34 mouse cellular contexts compared by ENCODE assay signal in the genomic region with DNA sequence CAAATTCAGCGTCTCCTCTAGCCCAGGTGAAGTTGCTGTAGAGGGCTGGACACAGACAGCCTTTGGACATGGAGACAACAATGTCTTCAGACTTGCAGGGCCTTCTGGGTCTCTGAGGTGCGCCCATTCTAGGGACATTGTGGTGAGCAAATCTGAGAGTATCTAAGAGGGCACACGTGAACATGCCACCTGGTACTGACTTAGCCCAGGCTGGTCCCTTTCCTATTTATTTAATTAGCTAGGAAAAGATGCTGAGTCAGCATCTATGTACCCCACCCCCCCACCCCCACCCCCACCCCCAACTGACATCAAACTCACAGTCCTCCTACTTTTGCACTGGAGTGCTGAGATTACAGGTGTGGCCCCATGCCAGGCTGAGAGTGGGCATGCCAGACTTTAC.
"Had no signal": no experiment of that assay in that cellular context is flagged by ENCODE, and none has a peak within 500 bp of the region (broad histone marks: within the 10 kb centered on the region; RNA-seq: fewer than 3 reads in every experiment).

No protein-coding gene starts in this region.

- H3K27ac ChIP-seq: heart, embryonic 10.5 days; heart, embryonic 13.5 days; heart, embryonic 15.5 days; hindbrain, embryonic 10.5 days; hindbrain, embryonic 12.5 days; hindbrain, embryonic 13.5 days; hindbrain, embryonic 14.5 days; hindbrain, embryonic 15.5 days; hindbrain, postnatal 0 days; intestine, embryonic 15.5 days; kidney, embryonic 15.5 days; kidney, postnatal 0 days; layer of hippocampus, adult 2 months; left cerebral cortex, adult 2 months had no signal

- H3K4me2 ChIP-seq: heart, embryonic 11.5 days; heart, embryonic 12.5 days; heart, embryonic 13.5 days; heart, embryonic 15.5 days; hindbrain, embryonic 12.5 days; hindbrain, embryonic 13.5 days; hindbrain, embryonic 14.5 days; hindbrain, embryonic 15.5 days; intestine, embryonic 15.5 days; kidney, embryonic 15.5 days had no signal

- H3K27me3 ChIP-seq: heart, embryonic 15.5 days; hindbrain, embryonic 15.5 days; intestine, embryonic 15.5 days; kidney, embryonic 15.5 days had no signal

- DNase-seq: heart, postnatal 10 days; heart, postnatal 14 days; heart, postnatal 36 days; kidney, adult 11 months; kidney, adult 18-20 months; kidney, adult 2 months; kidney, adult 8-10 months; kidney, adult 9 months; kidney, postnatal 10 days; kidney, postnatal 14 days; kidney, postnatal 25 days; kidney, postnatal 4 days; layer of hippocampus, adult 9-11 months; layer of hippocampus, postnatal 36 days had no signal

- H3K9ac ChIP-seq: heart, embryonic 12.5 days; heart, embryonic 13.5 days; heart, embryonic 15.5 days; hindbrain, embryonic 12.5 days; hindbrain, embryonic 13.5 days; hindbrain, embryonic 14.5 days; hindbrain, embryonic 15.5 days; intestine, embryonic 15.5 days; kidney, embryonic 15.5 days had no signal

- H3K9me3 ChIP-seq: heart, embryonic 10.5 days; heart, embryonic 12.5 days; heart, embryonic 13.5 days; heart, embryonic 15.5 days; hindbrain, embryonic 10.5 days; hindbrain, embryonic 12.5 days; hindbrain, embryonic 13.5 days; hindbrain, embryonic 15.5 days; intestine, embryonic 15.5 days; kidney, embryonic 15.5 days had no signal

- H3K4me1 ChIP-seq: hindbrain, embryonic 10.5 days; intestine, embryonic 15.5 days; kidney, embryonic 15.5 days had no signal

- H3K4me3 ChIP-seq: heart, embryonic 10.5 days; heart, embryonic 12.5 days; heart, embryonic 13.5 days; heart, embryonic 15.5 days; hindbrain, embryonic 10.5 days; hindbrain, embryonic 12.5 days; hindbrain, embryonic 13.5 days; hindbrain, embryonic 15.5 days; intestine, embryonic 15.5 days; kidney, embryonic 15.5 days; layer of hippocampus, adult 2 months; left cerebral cortex, adult 2 months had no signal

- H3K36me3 ChIP-seq: heart, embryonic 10.5 days; heart, embryonic 12.5 days; heart, embryonic 13.5 days; heart, embryonic 15.5 days; hindbrain, embryonic 10.5 days; hindbrain, embryonic 12.5 days; hindbrain, embryonic 13.5 days; hindbrain, embryonic 15.5 days; intestine, embryonic 15.5 days; kidney, embryonic 15.5 days had no signal

- ATAC-seq: hindbrain, embryonic 16.5 days; hindbrain, postnatal 0 days; inflammation-experienced regulatory T-cells, adult 6 months; intestine, embryonic 15.5 days; intestine, embryonic 16.5 days; intestine, postnatal 0 days had no signal
